7 mouse cellular contexts compared by ENCODE assay signal in the genomic region with DNA sequence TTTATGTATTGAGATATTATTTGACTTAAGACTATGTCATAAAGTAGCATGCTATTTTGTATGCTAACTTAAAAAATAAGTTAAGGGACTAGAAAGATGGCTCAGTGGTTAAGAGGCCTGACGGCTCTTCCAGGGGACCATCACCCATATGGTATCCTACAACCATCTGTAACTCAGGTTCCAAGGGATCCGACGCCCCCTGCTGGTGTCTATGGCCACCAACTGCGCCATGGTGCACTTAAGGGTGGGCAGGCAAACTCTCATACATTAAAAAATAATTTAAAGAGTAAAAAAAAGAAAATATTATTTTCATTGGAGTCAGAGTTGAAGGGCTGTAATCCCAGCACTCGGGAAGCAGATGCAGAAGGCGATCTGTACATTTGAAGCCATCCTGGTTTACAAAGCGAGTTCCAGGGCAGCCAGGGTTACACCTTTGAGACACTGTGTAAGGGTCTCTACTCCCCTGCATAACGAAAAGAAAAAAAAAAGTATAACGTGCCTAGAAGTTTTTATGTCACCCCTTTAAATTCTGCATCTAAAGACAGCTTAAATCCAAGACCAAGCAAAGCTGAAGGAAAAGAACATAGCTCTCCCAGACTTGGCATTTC. TPM values are rescaled to one million over a fixed set of nuclear protein-coding genes. Genes with fewer than 3 reads are reported as not detected.
DNase-seq lines count a peak whose midpoint lies in the region; ATAC-seq lines count a peak whose summit lies in the region.

No protein-coding gene starts in this region.

- H3K27ac ChIP-seq in neural tube, embryonic 11.5 days (ENCODE audit: low read depth, low read length) = no peak overlapping the region
- no peak overlapping the region for H3K27ac ChIP-seq in hindbrain, embryonic 11.5 days (ENCODE audit: low read depth, low read length)
- no peak overlapping the region for H3K27ac ChIP-seq in liver, embryonic 16.5 days (ENCODE audit: low read length)

- H3K27me3 ChIP-seq in neural tube, embryonic 11.5 days (ENCODE audit: control insufficient read depth, insufficient read depth, low read length) = no peaks in the 10 kb centered on the region
- no peaks in the 10 kb centered on the region for H3K27me3 ChIP-seq in hindbrain, embryonic 11.5 days (ENCODE audit: control insufficient read depth, insufficient read depth, low read length)
- H3K27me3 ChIP-seq in liver, embryonic 16.5 days (ENCODE audit: control insufficient read depth, insufficient read depth, low read depth, low read length) = no peaks in the 10 kb centered on the region

- WGBS in neural tube, embryonic 11.5 days = 20% methylated on average over 9 of the region's 9 CpGs
- 23% methylated on average over 9 of the region's 9 CpGs for WGBS in hindbrain, embryonic 11.5 days
- 14% methylated on average over 9 of the region's 9 CpGs for WGBS in liver, embryonic 16.5 days (ENCODE audit: insufficient replicate concordance)

- peak overlapping the region; percentile 75 for H3K4me3 ChIP-seq in neural tube, embryonic 11.5 days (ENCODE audit: low read depth, low read length)
- H3K4me3 ChIP-seq in hindbrain, embryonic 11.5 days (ENCODE audit: low read depth, low read length) = peak overlapping the region; percentile 66; the same call in 1 of the 2 replicates
- H3K4me3 ChIP-seq in liver, embryonic 16.5 days (ENCODE audit: low read depth, low read length) = peak overlapping the region; percentile 90

- no peak overlapping the region for H3K9ac ChIP-seq in neural tube, embryonic 11.5 days (ENCODE audit: low read length)
- no peak overlapping the region for H3K9ac ChIP-seq in hindbrain, embryonic 11.5 days (ENCODE audit: low read depth, low read length)
- no peak overlapping the region for H3K9ac ChIP-seq in liver, embryonic 16.5 days (ENCODE audit: low read depth, low read length)

- H3K9me3 ChIP-seq in neural tube, embryonic 11.5 days (ENCODE audit: control insufficient read depth, low read length) = no peaks in the 10 kb centered on the region
- H3K9me3 ChIP-seq in hindbrain, embryonic 11.5 days (ENCODE audit: control insufficient read depth, low read length) = no peaks in the 10 kb centered on the region
- H3K9me3 ChIP-seq in liver, embryonic 16.5 days (replicated peaks; ENCODE audit: control insufficient read depth, low read length) = no peaks in the 10 kb centered on the region

- H3K4me1 ChIP-seq in neural tube, embryonic 11.5 days (ENCODE audit: control insufficient read depth, insufficient read depth, low read length) = peaks cover 6% of the 10 kb centered on the region
- H3K4me1 ChIP-seq in hindbrain, embryonic 11.5 days (replicated peaks; ENCODE audit: control insufficient read depth, insufficient read depth, low read length) = peaks cover 5% of the 10 kb centered on the region; the same call in 1 of the 2 replicates
- peaks cover 38% of the 10 kb centered on the region for H3K4me1 ChIP-seq in liver, embryonic 16.5 days (ENCODE audit: control insufficient read depth, low read depth, low read length)

- DNase-seq in neural tube, embryonic 11.5 days (ENCODE audit: low spot score) = no peak
- no peak for DNase-seq in neural tube, embryonic 10.5 days (ENCODE audit: extremely low spot score, low spot score)
- DNase-seq in cerebellum, postnatal 14 days = peak; percentile 36 to 53
- peak; percentile 42 for DNase-seq in hindbrain, embryonic 11.5 days (ENCODE audit: low spot score)
- DNase-seq in thymus, postnatal 14 days = peak; percentile 70
- no peak for DNase-seq in adipocyte (ENCODE audit: low spot score)

- H3K4me2 ChIP-seq in neural tube, embryonic 11.5 days (ENCODE audit: low read depth) = peak overlapping the region; percentile 89
- H3K4me2 ChIP-seq in hindbrain, embryonic 11.5 days (replicated peaks; ENCODE audit: low read depth, low read length) = peak overlapping the region; percentile 11; the same call in 1 of the 2 replicates
- peak overlapping the region; percentile 44 for H3K4me2 ChIP-seq in liver, embryonic 16.5 days (ENCODE audit: low read depth, low read length)

- ATAC-seq in neural tube, embryonic 11.5 days (ENCODE audit: insufficient read depth, low FRiP score, low TSS enrichment) = peak; percentile 42; the same call in 1 of the 2 replicates
- ATAC-seq in hindbrain, embryonic 11.5 days (ENCODE audit: low FRiP score) = peak; percentile 57
- no peak for ATAC-seq in liver, embryonic 16.5 days (ENCODE audit: low read depth)

- H3K36me3 ChIP-seq in neural tube, embryonic 11.5 days (ENCODE audit: control insufficient read depth, insufficient read depth, low read length) = no peaks in the 10 kb centered on the region
- H3K36me3 ChIP-seq in hindbrain, embryonic 11.5 days (ENCODE audit: control insufficient read depth, insufficient read depth, low read length) = no peaks in the 10 kb centered on the region
- H3K36me3 ChIP-seq in liver, embryonic 16.5 days (ENCODE audit: control insufficient read depth, insufficient read depth) = 0 out of 2 replicates have a peak, but pooled peaks cover 3% of the 10 kb centered on the region

RNA-seq across cellular contexts. Expression of a gene that starts 0.4 kb away (rescaled TPM):
- 7.1 and 7.3 TPM in 2 replicates for polyA plus RNA-seq in neural tube, embryonic 11.5 days (2014; fragmentation: Nextera tagmentation; extraction: Ambion mirVana)
- polyA plus RNA-seq in hindbrain, embryonic 11.5 days (2014; fragmentation: Nextera tagmentation; extraction: Ambion mirVana) = 5.6 and 6.4 TPM in 2 replicates
- 10.7 and 13.1 TPM in 2 replicates for polyA plus RNA-seq in liver, embryonic 16.5 days (2015; fragmentation: Nextera tagmentation; extraction: Ambion mirVana)

Comparison
In these comparisons a context has a peak if more than half of its experiments do, and no peak if none do; other contexts are left out.
1. DNase-seq: peak in cerebellum, postnatal 14 days (2 of 2), hindbrain, embryonic 11.5 days (single experiment) and thymus, postnatal 14 days (single experiment); none in neural tube, embryonic 11.5 days (single experiment), neural tube, embryonic 10.5 days (single experiment) and adipocyte (single experiment).
2. H3K4me2 ChIP-seq: peak in every context shown above with its lines; median percentile 89 in neural tube, embryonic 11.5 days; 44 in liver, embryonic 16.5 days; 11 in hindbrain, embryonic 11.5 days.
3. Peak in every context shown above with its lines, with median percentiles within 50 percentile points of each other: H3K4me3 ChIP-seq.